Mouse (Mus musculus) bone marrow macrophage, adult 2 months (primary cell): Measurements from ENCODE around the gene Sept8.

Source experiments
- CTCF ChIP-seq: IDR thresholded peaks from 2 replicates; pipeline ENCODE4 v1.5.1; 2012; ENCODE audit warnings: low read depth, mild to moderate bottlenecking, low read length, moderate library complexity
- POLR2A ChIP-seq: IDR thresholded peaks from 2 replicates; pipeline ENCODE4 v1.6.1; 2012; ENCODE audit warnings: mild to moderate bottlenecking, low read depth, low read length, borderline replicate concordance

DNA sequence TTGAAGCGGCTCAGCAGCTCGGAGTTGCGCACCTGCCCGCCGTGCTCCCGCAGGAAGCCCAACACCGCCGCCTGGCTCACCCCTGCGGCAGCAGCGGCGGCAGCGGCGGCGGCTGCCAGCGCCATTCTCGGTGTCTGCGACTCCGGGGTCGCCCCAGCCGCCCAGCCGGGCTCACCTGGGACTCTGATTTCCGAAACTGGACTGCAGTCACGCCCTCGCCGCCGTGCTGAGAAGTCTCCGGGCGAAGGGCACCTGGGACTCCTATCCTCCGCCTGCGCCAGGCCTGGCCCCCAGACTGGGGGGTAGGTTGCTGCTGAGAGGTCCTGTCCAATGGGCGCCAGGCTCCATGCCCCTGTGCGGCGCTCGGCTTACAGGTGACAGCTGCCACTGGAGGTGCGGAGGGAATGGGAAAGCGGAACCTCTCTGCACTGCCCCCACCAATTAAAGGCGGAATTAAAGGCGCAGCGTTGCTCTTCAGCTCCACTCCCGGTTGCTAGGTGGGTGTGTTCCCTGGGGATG lies 39.2 kb upstream of the Sept8 start, which contains the start of the genes Gm9945 and Sowaha:
- TF ChIP-seq CTCF (no peak), POLR2A (no peak)
